Mouse (Mus musculus): ENCODE results near the gene Tspan2. TPM values are rescaled to one million over a fixed set of nuclear protein-coding genes. Genes with fewer than 3 reads are reported as not detected.

The Tspan2 gene
- polyA plus RNA-seq, 1 experiment from 2014 or later: 6.3 TPM

DNA sequence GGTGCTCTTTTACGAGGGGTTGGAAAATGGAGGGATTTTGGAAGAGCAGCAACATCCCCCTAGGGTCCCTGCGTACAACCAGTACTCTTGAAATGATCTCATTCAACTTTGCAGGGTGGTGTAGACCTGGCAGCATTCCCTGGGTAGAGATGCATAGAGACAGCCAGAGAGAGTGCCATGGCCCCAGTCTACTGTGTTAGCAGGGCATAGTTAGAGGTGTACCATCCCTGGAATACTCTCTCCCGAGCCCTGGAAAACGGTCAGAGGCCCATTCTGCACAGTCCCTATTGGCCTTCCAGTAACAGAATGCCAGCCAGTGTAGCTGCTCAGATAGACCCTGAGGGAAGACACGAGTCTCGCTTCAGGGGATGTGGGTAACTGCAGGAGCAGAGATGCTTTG, 1.3 kb downstream of the Tspan2 start:
- peak overlapping the region; percentile 80 for H3K4me2 ChIP-seq (replicated peaks)
- H3K36me3 ChIP-seq: no peaks in the 10 kb centered on the region
- H3K27me3 ChIP-seq: peaks cover 6% of the 10 kb centered on the region; the same call in 1 of the 2 replicates
- H3K4me3 ChIP-seq (replicated peaks): peak overlapping the region; percentile 72
- no peak overlapping the region for H3K27ac ChIP-seq
- H3K4me1 ChIP-seq (replicated peaks): peaks cover 20% of the 10 kb centered on the region
- peak; percentile 66 for ATAC-seq
- H3K9ac ChIP-seq (replicated peaks): peak overlapping the region; percentile 82
- H3K9me3 ChIP-seq: no peaks in the 10 kb centered on the region
- WGBS: 52% methylated on average over 6 of the region's 6 CpGs

DNA sequence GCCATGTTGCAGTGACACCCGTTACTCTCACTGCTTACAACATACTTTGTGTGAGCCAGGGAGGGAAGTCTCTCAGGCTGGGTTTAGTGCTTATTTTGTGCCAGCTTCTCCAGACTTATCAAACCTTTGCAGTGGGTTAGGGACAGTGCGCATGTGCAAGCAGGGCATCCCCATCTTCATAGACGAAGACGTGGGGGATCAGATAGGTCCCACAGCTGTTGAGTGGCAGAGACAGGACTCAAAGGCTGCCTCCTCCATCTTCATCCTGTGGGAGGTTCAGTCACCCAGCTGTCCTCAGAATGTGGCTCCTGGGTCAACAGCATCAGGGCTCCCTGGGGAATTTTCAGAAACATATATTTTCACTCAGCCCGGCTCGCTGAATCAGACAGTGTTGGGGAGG, 2.1 kb downstream of the Tspan2 start:
- no peak overlapping the region for H3K4me3 ChIP-seq (replicated peaks)
- no peak for ATAC-seq
- H3K9ac ChIP-seq (replicated peaks): no peak overlapping the region
- H3K27me3 ChIP-seq: peaks cover 6% of the 10 kb centered on the region; the same call in 1 of the 2 replicates
- H3K36me3 ChIP-seq: no peaks in the 10 kb centered on the region
- no peak overlapping the region for H3K4me2 ChIP-seq (replicated peaks)
- WGBS: 92% methylated on average over 6 of the region's 6 CpGs
- H3K27ac ChIP-seq: no peak overlapping the region
- no peaks in the 10 kb centered on the region for H3K9me3 ChIP-seq
- H3K4me1 ChIP-seq (replicated peaks): peaks cover 20% of the 10 kb centered on the region

DNA sequence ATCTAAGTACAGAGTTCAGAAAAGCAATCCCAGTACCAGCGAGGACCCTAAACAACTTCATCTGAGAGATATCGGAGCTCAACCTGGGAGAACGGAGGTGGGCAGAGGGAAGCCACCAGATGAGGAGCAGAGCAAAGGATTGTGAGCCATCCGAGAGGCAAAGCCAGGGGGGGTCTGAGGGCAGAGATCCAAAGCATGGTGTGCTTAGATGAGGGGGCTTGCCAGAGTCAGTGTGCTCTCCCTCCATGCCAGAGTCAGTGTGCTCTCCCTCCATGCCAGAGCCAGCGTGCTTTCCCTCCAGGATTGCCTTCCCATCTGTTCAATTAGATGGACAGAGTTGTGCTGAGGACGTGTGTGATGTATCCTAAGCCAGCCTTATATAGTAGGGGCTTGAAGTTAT, 2.8 kb downstream of the Tspan2 start:
- H3K36me3 ChIP-seq: no peaks in the 10 kb centered on the region
- H3K27ac ChIP-seq: no peak overlapping the region
- no peak overlapping the region for H3K4me3 ChIP-seq (replicated peaks)
- H3K9ac ChIP-seq (replicated peaks): no peak overlapping the region
- H3K9me3 ChIP-seq: no peaks in the 10 kb centered on the region
- peaks cover 22% of the 10 kb centered on the region for H3K4me1 ChIP-seq (replicated peaks)
- peaks cover 6% of the 10 kb centered on the region; the same call in 1 of the 2 replicates for H3K27me3 ChIP-seq
- 83% methylated on average over 6 of the region's 6 CpGs for WGBS
- H3K4me2 ChIP-seq (replicated peaks): no peak overlapping the region
- ATAC-seq: no peak

DNA sequence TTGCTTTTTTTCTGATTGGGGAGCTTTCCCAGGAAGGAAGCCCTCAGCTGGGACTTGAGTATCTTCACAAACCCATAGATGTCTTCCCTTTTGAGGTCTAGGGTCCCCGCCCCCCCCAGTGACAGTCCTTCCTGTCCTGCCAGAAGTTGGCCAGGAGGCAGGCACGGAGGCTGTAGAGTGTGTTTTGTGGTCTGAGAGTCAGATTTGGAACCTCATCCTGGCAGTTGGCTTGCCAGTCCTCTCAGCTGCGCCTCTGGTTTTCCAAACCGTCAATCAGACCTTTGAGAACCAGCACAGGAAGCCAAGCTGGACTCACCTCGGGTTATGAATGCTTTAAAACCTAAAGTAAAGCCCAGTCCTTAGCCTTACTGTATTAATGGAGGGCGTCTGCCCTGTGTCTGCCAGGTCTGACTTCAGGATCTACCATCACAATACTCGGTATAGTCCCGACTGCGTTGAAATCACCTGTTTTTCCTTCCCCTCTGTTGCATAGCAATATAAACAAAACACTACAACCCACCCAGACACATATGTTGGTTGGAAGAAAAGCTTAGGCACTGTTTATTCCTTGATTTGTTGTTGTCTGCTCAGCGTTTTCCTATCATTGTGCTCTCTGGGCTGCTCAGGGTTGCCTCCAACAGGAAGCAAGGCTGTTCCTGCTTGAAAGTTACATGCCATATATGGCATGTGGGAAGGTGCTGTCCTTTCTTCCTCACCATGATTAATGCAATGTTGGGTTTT, 4.0 kb downstream of the Tspan2 start:
- H3K4me2 ChIP-seq (replicated peaks): no peak overlapping the region
- no peak for ATAC-seq
- H3K9me3 ChIP-seq: no peaks in the 10 kb centered on the region
- H3K4me3 ChIP-seq (replicated peaks): no peak overlapping the region
- no peak overlapping the region for H3K27ac ChIP-seq
- H3K27me3 ChIP-seq: peaks cover 3% of the 10 kb centered on the region; the same call in 1 of the 2 replicates
- no peaks in the 10 kb centered on the region for H3K36me3 ChIP-seq
- H3K9ac ChIP-seq (replicated peaks): no peak overlapping the region
- WGBS: 89% methylated on average over 10 of the region's 10 CpGs
- peaks cover 33% of the 10 kb centered on the region for H3K4me1 ChIP-seq (replicated peaks)

DNA sequence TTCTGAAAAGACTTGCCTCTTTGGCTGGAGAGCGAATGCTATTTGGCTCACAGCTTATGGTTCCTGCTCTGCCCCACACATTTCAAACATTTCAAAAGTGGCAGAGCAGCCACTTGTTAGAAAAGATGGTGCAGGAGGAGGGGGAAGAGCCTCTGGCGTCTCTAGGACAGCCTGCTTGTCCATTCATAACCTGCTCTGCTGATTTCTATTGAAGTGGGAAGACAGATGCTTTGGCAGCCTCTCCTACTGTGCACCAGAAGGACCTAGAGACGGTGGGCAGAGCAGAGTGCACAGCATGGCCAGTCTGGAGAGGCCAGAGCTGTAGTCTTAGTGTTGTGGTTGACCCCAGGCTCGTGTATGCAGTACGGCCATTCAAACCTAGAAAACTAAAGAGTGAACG, 4.6 kb downstream of the Tspan2 start:
- H3K36me3 ChIP-seq: no peaks in the 10 kb centered on the region
- no peak overlapping the region for H3K4me3 ChIP-seq (replicated peaks)
- whole genome bisulfite sequencing: 81% methylated on average over 6 of the region's 6 CpGs
- H3K4me1 ChIP-seq (replicated peaks): peaks cover 37% of the 10 kb centered on the region
- no peaks in the 10 kb centered on the region for H3K9me3 ChIP-seq
- H3K4me2 ChIP-seq (replicated peaks): no peak overlapping the region
- no peaks in the 10 kb centered on the region for H3K27me3 ChIP-seq
- H3K9ac ChIP-seq (replicated peaks): no peak overlapping the region
- no peak for ATAC-seq
- H3K27ac ChIP-seq: no peak overlapping the region

DNA sequence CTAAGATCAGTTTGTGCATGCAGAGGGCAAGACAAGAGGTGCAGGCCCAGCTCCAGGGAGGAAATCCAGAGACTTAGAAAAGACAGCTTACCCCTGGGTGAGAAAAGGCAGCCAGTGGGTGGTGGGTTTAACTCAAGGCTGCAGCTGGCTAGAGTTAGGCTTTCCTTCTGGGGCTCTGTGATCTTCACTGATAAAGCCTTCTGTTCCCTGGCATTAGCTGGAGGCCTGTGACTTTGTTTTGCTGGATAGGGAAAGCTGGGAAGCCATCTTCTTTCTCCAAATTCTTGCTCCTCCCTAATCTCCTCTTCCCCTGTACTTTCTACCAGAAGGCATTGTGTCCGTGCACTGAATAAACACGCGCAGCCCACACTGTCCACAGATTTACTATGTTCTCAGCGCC, 8.4 kb downstream of the Tspan2 start:
- no peak for ATAC-seq
- Histone ChIP-seq H3K4me1 (replicated peaks) (peaks cover 45% of the 10 kb centered on the region), H3K4me3 (replicated peaks) (no peak overlapping the region), H3K9me3 (no peaks in the 10 kb centered on the region), H3K36me3 (no peaks in the 10 kb centered on the region), H3K27ac (0 out of 2 replicates have a peak overlapping the region, but pooled peaks have one; percentile 4), H3K9ac (replicated peaks) (no peak overlapping the region), H3K27me3 (no peaks in the 10 kb centered on the region), H3K4me2 (replicated peaks) (no peak overlapping the region)
- WGBS: 22% methylated on average over 4 of the region's 4 CpGs

DNA sequence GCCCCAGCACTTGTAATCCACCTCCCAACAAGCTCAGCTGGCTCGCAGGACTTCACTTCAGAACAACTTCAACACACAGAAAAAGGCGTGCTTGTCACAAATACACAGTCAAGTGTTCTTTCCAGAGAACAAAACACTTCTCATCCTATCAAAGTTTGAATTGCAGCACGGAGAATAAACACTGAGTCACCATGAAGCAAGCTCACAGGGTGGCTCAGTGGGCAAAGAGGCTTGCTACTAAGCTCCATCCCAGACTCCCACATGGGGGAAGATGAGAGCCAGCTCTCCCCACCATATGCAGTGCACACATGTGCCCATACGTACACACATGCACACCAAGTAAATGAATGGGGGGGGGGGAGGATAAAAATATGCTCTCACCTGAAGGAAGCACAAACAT, 8.9 kb downstream of the Tspan2 start:
- H3K4me1 ChIP-seq (replicated peaks): peaks cover 49% of the 10 kb centered on the region
- no peaks in the 10 kb centered on the region for H3K9me3 ChIP-seq
- no peak overlapping the region for H3K4me2 ChIP-seq (replicated peaks)
- no peaks in the 10 kb centered on the region for H3K27me3 ChIP-seq
- WGBS: 28% methylated on average over 4 of the region's 4 CpGs
- peak overlapping the region; percentile 6; the same call in 1 of the 2 replicates for H3K27ac ChIP-seq
- no peak overlapping the region for H3K9ac ChIP-seq (replicated peaks)
- no peak; the same call in 1 of the 2 replicates for ATAC-seq
- no peak overlapping the region for H3K4me3 ChIP-seq (replicated peaks)
- H3K36me3 ChIP-seq: no peaks in the 10 kb centered on the region

DNA sequence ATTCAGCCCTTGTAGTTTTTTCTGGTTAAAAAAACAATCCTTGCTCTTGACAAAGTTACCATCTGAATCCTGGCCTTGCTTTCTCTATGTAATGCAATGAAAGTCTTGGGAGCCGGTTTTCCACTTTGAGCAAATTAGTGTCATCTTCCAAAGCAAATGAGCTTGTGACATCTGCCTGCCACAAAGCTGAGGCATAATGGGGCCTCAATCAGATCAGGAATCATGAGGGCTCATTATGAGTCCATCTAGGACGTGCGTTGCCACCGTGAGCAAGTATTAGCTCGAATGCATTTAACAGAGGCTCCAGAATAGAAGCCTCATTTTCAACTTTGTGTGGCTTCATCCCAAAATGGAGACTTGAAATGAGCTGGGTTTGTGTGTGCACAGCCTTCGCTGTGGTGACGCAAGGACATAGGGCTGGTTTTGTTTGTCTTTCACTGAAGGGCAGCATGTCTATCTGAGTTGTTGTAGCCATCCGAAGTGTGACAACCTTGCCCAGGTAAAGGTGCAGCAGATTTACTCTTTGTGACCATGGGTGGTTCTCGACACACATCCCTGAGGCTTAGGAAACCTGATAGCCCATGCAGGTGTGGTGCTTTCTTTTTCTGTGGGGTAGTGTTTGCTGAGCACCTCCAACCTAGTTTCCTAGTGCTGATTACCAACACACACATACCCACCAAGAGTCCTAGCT, 9.6 kb downstream of the Tspan2 start:
- Histone ChIP-seq H3K27ac (peak overlapping the region; percentile 6; the same call in 1 of the 2 replicates), H3K27me3 (no peaks in the 10 kb centered on the region), H3K4me2 (replicated peaks) (no peak overlapping the region), H3K9me3 (no peaks in the 10 kb centered on the region), H3K9ac (replicated peaks) (no peak overlapping the region), H3K4me3 (replicated peaks) (no peak overlapping the region), H3K36me3 (no peaks in the 10 kb centered on the region), H3K4me1 (replicated peaks) (peaks cover 52% of the 10 kb centered on the region)
- ATAC-seq: no peak
- WGBS: 66% methylated on average over 9 of the region's 9 CpGs

DNA sequence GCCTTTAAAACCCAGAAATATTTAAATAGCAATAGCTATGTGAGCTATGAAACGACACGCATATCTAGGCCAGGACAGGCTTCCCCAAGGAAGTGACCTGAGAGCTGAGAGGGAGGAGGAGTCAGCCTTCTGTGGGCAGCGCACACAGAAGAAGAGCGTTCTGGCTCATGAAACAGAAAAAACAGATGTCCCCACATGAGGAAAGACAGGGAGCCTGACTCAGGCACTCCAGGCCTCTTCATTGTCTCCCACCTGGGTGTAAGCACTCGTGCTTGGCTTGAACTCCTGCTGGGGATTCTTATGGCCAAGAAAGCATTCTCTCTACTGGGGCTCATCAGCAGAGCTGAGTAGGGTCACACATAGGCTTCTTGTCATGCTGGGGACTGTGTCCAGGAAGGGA, 10.3 kb downstream of the Tspan2 start:
- ATAC-seq: no peak
- H3K27ac ChIP-seq: no peak overlapping the region
- no peaks in the 10 kb centered on the region for H3K36me3 ChIP-seq
- H3K9me3 ChIP-seq: no peaks in the 10 kb centered on the region
- 64% methylated on average over 5 of the region's 5 CpGs for whole genome bisulfite sequencing
- peaks cover 50% of the 10 kb centered on the region for H3K4me1 ChIP-seq (replicated peaks)
- H3K27me3 ChIP-seq: no peaks in the 10 kb centered on the region
- H3K4me3 ChIP-seq (replicated peaks): no peak overlapping the region
- H3K9ac ChIP-seq (replicated peaks): no peak overlapping the region
- no peak overlapping the region for H3K4me2 ChIP-seq (replicated peaks)

DNA sequence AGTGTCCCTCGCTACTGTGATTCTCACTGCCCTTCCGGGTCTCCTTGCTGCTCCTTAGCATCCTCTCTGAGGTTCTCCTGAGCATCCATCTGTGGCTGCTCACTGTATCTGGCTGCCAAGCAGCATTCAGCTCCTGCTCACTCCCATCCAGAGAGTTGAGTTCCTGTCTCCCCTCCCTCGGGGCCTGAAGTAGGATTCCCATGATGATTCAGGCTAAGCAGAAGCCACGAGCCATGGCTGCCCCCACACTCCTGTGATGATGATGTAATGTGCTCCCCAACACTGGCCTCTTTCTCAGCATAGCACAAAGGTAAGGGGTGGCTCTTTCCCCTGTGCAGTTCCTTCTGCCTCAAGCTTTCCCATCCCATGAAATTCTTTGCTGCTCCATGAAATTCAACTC, 11.8 kb downstream of the Tspan2 start:
- Histone ChIP-seq H3K9me3 (no peaks in the 10 kb centered on the region), H3K27me3 (no peaks in the 10 kb centered on the region), H3K27ac (no peak overlapping the region), H3K9ac (replicated peaks) (no peak overlapping the region), H3K4me2 (replicated peaks) (no peak overlapping the region), H3K36me3 (0 out of 2 replicates have a peak, but pooled peaks cover 8% of the 10 kb centered on the region), H3K4me3 (replicated peaks) (no peak overlapping the region), H3K4me1 (replicated peaks) (peaks cover 50% of the 10 kb centered on the region)
- no peak for ATAC-seq
- WGBS: 90% methylated on average over 4 of the region's 4 CpGs

DNA sequence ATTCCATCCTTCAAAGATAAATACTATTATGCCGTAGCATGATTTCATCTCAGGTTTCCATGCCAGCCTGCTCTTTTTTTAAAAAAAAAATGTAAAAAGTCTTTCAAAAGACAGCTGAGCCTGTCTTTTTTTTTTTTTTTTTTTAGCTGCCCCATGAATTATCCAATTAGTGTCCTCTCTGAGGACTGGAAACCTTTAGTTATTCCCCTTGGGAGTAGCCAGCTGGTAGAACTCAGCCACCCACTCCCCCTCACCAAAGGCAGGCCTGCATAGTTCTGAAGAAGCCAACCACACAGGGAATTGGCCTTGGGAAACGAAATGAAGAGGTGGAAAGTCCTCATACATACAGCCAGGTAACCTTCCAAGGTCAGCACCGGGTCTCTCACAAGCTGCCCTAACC, 13.7 kb downstream of the Tspan2 start:
- Histone ChIP-seq H3K9me3 (no peaks in the 10 kb centered on the region), H3K27me3 (no peaks in the 10 kb centered on the region), H3K4me1 (replicated peaks) (peaks cover 40% of the 10 kb centered on the region), H3K36me3 (peaks cover 9% of the 10 kb centered on the region; the same call in 1 of the 2 replicates), H3K4me2 (replicated peaks) (no peak overlapping the region), H3K9ac (replicated peaks) (no peak overlapping the region), H3K4me3 (replicated peaks) (no peak overlapping the region), H3K27ac (no peak overlapping the region)
- WGBS: 53% methylated on average over 3 of the region's 3 CpGs
- no peak for ATAC-seq

DNA sequence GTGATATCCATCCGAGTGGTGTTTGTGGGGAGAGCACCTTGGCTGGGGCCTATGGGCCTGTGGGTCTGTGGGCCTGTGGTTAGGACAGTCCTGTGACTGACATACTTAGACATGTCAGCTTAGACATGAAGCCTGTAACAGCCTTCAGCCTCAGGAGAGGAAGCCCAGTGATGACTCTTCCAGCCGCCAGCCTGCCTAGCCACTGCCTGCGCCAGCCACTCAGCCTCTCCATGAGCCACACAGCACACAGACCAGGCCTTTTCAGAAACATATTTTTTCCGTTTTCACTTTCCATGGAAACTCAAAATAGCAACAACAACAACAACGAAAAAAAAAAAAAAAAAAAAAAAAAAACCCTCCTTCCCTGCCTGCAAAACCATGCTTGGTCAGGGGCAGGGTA, 14.4 kb downstream of the Tspan2 start:
- Histone ChIP-seq H3K4me3 (replicated peaks) (no peak overlapping the region), H3K27ac (no peak overlapping the region), H3K4me2 (replicated peaks) (no peak overlapping the region), H3K4me1 (replicated peaks) (peaks cover 33% of the 10 kb centered on the region), H3K9me3 (no peaks in the 10 kb centered on the region), H3K27me3 (no peaks in the 10 kb centered on the region), H3K36me3 (peaks cover 12% of the 10 kb centered on the region; the same call in 1 of the 2 replicates), H3K9ac (replicated peaks) (no peak overlapping the region)
- 83% methylated on average over 5 of the region's 5 CpGs for WGBS
- ATAC-seq: no peak

Measured in midbrain, embryonic 13.5 days (tissue).